Mouse (Mus musculus): ENCODE data around the gene Nucb1.

GRCm38 (mm10) chr7:45456721-45457203, 53.4 kb downstream of the Nucb1 start:
- TF ChIP-seq CTCF (IDR thresholded peaks at IDR 0.05; ENCODE audit: borderline replicate concordance, insufficient read depth, low read length) (no peak), POLR2A (IDR thresholded peaks at IDR 0.05; ENCODE audit: low read depth, low read length) (no peak; the same call in 1 of the 2 replicates)
